Mouse (Mus musculus) hindbrain, embryonic 16.5 days (tissue): ENCODE results near the gene Fam171a1. TPM values are rescaled to one million over a fixed set of nuclear protein-coding genes. Genes with fewer than 3 reads are reported as not detected.
"Not testable (repeated sequence)": the region's sequence is repeated elsewhere in the genome, so short reads cannot be mapped to it uniquely, and the experiment has no call there.

Source experiments
- ATAC-seq: fragments of 200-750 bp; cut with Nextera tagmentation; 2 replicates; pipeline ENCODE4 v1.8.0; 2017; ENCODE audit warnings: moderate TSS enrichment, moderate library complexity
- H3K27ac ChIP-seq: fragments of 300-500 bp; sonication (generic); 2 replicates; pipeline ENCODE4 v1.5.1; 2014; ENCODE audit warnings: low read depth, mild to moderate bottlenecking, control low read depth, low read length, moderate library complexity
- H3K27me3 ChIP-seq: fragments of 300-500 bp; sonication (generic); replicated peaks from 2 replicates; pipeline ENCODE4 v1.6.1; 2014; ENCODE audit warnings: low read length; ENCODE audit not compliant: control insufficient read depth, insufficient read depth
- H3K36me3 ChIP-seq: fragments of 300-500 bp; sonication (generic); 2 replicates; pipeline ENCODE4 v1.6.1; 2014; ENCODE audit warnings: mild to moderate bottlenecking, low read length, moderate library complexity, mixed read lengths; ENCODE audit not compliant: control insufficient read depth, insufficient read depth
- H3K4me1 ChIP-seq: fragments of 300-500 bp; sonication (generic); 2 replicates; pipeline ENCODE4 v1.6.1; 2014; ENCODE audit warnings: low read depth, low read length; ENCODE audit not compliant: control insufficient read depth, insufficient read depth
- H3K4me2 ChIP-seq: fragments of 300-500 bp; sonication (generic); 2 replicates; pipeline ENCODE4 v1.6.1; 2014; ENCODE audit warnings: mild to moderate bottlenecking, low read length, control low read depth, moderate library complexity
- H3K4me3 ChIP-seq: fragments of 300-500 bp; sonication (generic); 2 replicates; pipeline ENCODE4 v1.5.1; 2014; ENCODE audit warnings: mild to moderate bottlenecking, low read length, control low read depth, moderate library complexity
- H3K9ac ChIP-seq: fragments of 300-500 bp; sonication (generic); 2 replicates; pipeline ENCODE4 v1.6.1; 2014; ENCODE audit warnings: low read depth, mild to moderate bottlenecking, control low read depth, low read length, moderate library complexity
- H3K9me3 ChIP-seq: fragments of 300-500 bp; sonication (generic); 2 replicates; pipeline ENCODE4 v1.6.1; 2014; ENCODE audit warnings: mild to moderate bottlenecking, low read length, moderate library complexity; ENCODE audit not compliant: control insufficient read depth
- WGBS: fragments of 180-500 bp; shearing (Covaris S2); extraction: QIAGEN DNeasy Blood & Tissue Kit; methylation state at CpG from one replicate; pipeline ENCODE4 v1.1.7; 2014; 5-methylcytosine and 5-hydroxymethylcytosine counted together
- polyA plus RNA-seq: library from polyadenylated mRNA; unstranded; fragments of >200 nt; fragmentation: Nextera tagmentation; extraction: Ambion mirVana; gene quantifications from 2 replicates; pipeline ENCODE4 v1.2.1, GENCODE M21; 2015

The Fam171a1 gene
- polyA plus RNA-seq, 1 experiment from 2014 or later: 37.4 TPM

DNA sequence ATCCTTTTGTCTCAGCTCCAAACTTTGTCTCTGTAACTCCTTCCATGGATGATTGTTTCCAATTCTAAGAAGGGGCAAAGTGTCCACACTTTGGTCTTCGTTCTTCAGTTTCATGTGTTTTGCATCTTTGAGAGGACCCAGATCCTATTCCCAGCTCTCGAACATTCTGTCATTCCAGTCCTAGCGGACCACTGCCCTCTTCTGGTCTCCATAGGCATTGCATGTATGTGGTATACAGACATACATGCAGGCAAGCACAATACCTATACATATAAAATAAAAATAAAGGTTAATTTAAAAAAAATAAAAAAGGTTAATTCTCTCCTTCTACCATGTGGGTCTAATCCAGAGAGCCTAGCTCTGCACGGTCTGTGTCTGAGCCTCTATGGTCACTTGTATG lies 62.0 kb downstream of the Fam171a1 start:
- H3K9ac ChIP-seq, H3K27me3 ChIP-seq, ATAC-seq, H3K27ac ChIP-seq, H3K4me2 ChIP-seq, H3K4me3 ChIP-seq, H3K36me3 ChIP-seq, H3K4me1 ChIP-seq, H3K9me3 ChIP-seq: not testable (repeated sequence)
- 91% methylated on average over 4 of the region's 4 CpGs for WGBS

DNA sequence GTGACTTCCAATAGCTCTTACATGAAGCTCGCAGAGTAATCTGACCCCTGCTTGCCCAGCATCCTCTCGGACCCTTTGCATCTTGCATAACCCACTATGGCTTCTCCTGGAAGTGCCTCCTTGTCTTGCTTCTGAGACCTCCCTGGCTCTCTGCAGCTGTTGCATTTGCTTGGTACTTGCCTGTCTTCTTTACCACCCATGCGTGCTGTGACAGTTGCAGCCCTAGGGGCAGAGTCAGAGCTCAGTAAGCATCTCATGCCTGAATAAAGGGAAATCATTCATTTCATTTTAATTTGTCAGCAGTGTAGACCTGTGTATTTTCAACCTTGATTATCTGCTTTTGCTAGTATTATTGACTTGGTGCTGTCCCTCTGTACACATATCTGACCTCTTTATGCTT lies 62.7 kb downstream of the Fam171a1 start:
- no peak overlapping the region for H3K4me2 ChIP-seq
- no peak for ATAC-seq
- 70% methylated on average over 3 of the region's 3 CpGs for WGBS
- H3K27me3 ChIP-seq: no peaks in the 10 kb centered on the region
- H3K36me3 ChIP-seq: peaks cover 2% of the 10 kb centered on the region; the same call in 1 of the 2 replicates
- H3K4me1 ChIP-seq: peaks cover 6% of the 10 kb centered on the region; the same call in 1 of the 2 replicates
- H3K9me3 ChIP-seq: no peaks in the 10 kb centered on the region
- H3K4me3 ChIP-seq: no peak overlapping the region
- H3K27ac ChIP-seq: no peak overlapping the region
- no peak overlapping the region for H3K9ac ChIP-seq

DNA sequence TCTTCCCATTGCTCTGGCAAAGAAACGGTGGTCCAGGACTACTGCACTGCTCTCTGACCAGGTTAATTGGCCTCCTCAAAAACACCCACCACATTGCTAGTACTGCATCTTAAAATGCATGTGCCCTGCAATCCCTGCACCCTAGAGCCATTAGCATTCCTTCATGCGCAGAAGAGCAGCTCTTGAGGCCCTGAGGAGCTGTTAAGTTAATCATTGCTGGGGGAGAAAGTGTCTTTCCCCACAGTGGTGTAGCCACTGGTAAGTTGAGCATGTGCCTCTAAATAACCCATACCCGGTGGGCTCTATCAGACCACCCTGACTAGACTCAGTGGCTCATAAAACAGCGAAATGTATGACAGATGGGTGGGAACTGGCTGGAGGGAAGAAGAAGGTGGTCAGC lies 66.5 kb downstream of the Fam171a1 start:
- Histone ChIP-seq H3K9ac (no peak overlapping the region), H3K4me1 (no peaks in the 10 kb centered on the region), H3K27me3 (no peaks in the 10 kb centered on the region), H3K4me2 (no peak overlapping the region), H3K27ac (no peak overlapping the region), H3K4me3 (no peak overlapping the region), H3K9me3 (no peaks in the 10 kb centered on the region), H3K36me3 (peaks cover 2% of the 10 kb centered on the region; the same call in 1 of the 2 replicates)
- WGBS: 79% methylated on average over 4 of the region's 4 CpGs
- no peak for ATAC-seq

DNA sequence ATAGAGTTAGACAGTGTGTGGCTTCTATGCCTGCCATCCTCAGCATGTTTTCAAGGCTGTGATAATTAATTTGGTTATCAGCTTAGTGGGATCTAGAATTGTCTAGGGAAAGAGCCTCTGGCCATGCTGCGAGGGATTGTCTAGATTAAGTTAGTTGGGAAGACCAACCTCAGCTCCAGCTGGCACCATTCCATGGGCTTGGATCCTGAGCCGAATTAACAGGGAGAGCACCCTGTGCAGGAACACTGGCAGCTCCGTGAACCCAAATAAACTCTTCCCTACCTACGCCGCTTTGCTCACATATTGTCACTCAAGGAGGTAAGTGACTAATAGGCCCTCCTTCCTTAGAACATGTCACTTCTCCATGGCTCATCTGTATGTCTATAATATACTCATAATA lies 69.6 kb downstream of the Fam171a1 start:
- Histone ChIP-seq H3K9ac (no peak overlapping the region), H3K27ac (no peak overlapping the region), H3K4me3 (no peak overlapping the region), H3K36me3 (peaks cover 5% of the 10 kb centered on the region), H3K27me3 (no peaks in the 10 kb centered on the region), H3K4me2 (no peak overlapping the region), H3K4me1 (no peaks in the 10 kb centered on the region), H3K9me3 (no peaks in the 10 kb centered on the region)
- no peak for ATAC-seq
- 66% methylated on average over 5 of the region's 5 CpGs for WGBS

DNA sequence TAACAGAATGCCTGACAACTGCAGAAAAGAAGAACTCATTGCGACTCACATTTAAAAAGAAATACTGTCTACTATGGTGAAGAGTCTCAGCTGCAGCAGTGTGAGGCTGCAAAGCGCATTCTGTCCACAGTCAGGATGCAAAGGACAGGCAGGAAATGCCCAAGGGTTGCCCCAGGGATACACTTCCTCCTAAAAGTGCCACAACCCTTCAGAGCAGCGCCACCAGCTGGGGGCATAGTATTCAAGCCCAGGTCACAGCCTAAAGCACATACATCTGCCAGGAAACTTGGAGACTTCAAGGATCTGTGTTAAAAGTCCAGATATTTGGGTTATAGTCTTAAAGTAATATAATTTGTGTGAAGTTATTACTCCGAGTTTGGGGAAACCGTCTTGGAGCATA lies 71.3 kb downstream of the Fam171a1 start:
- Histone ChIP-seq H3K9me3 (no peaks in the 10 kb centered on the region), H3K9ac (no peak overlapping the region), H3K4me3 (no peak overlapping the region), H3K4me1 (no peaks in the 10 kb centered on the region), H3K27me3 (no peaks in the 10 kb centered on the region), H3K4me2 (no peak overlapping the region), H3K27ac (no peak overlapping the region), H3K36me3 (peaks cover 5% of the 10 kb centered on the region)
- no peak for ATAC-seq
- 85% methylated on average over 5 of the region's 5 CpGs for WGBS

DNA sequence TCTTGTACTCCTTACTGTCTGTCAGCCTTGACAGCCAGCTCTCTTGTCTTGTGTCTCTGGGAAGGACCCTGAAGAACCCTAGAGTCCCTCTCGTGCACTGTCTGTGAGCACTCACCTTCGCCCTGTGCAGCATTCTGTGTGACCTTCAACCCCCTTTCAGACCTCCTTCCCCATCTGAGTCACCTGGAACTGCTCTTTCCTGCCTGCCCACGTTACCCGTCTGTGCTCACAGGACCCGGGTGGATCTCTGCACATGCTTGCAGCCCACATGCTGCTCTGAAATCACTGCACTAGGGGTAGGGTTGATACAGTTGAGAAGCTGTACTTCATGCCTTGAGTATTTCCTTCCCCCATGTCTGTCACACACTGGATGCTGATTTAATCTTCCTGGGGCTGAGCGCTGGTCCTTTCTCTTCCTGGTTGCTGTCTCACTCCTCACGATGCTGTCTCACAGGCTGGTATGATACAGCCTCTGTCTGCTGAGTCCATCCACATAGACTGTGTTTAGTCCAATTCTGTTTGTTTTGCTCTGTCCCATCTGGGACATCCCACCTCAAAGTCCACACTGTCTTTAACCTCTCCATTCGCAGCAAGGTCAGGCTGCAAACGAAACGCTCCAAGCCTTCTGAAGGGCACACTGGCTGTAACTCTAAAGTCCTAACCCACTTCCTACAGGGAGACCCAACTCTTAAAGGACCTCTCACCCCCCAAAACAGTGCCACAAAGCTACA lies 74.9 kb downstream of the Fam171a1 start:
- Histone ChIP-seq H3K4me3 (no peak overlapping the region), H3K9me3 (no peaks in the 10 kb centered on the region), H3K9ac (no peak overlapping the region), H3K27me3 (no peaks in the 10 kb centered on the region), H3K36me3 (peaks cover 5% of the 10 kb centered on the region), H3K4me2 (no peak overlapping the region), H3K4me1 (no peaks in the 10 kb centered on the region), H3K27ac (no peak overlapping the region)
- ATAC-seq: no peak
- WGBS: 88% methylated on average over 10 of the region's 10 CpGs

DNA sequence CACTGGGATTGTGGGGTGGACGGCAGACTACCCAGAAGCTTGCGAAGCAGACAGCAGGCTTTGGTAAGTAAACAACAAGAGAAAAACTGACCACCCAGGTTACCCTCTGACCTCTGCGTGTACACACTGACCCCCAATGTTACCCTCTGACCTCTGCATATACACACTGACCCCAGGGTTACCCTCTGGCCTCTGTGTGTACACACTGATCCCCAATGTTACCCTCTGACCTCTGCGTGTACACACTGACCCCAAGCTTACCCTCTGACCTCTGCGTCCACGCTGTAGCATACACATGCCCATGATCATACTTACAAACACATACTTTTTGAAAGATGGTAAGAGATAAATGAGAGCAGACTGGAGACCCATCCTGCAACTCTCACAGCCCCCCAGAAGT lies 77.1 kb downstream of the Fam171a1 start:
- no peaks in the 10 kb centered on the region for H3K4me1 ChIP-seq
- ATAC-seq: no peak
- H3K36me3 ChIP-seq: peaks cover 5% of the 10 kb centered on the region
- 75% methylated on average over 6 of the region's 6 CpGs for WGBS
- H3K9me3 ChIP-seq: no peaks in the 10 kb centered on the region
- H3K4me3 ChIP-seq: no peak overlapping the region
- no peak overlapping the region for H3K4me2 ChIP-seq
- no peak overlapping the region for H3K9ac ChIP-seq
- H3K27me3 ChIP-seq: no peaks in the 10 kb centered on the region
- no peak overlapping the region for H3K27ac ChIP-seq

DNA sequence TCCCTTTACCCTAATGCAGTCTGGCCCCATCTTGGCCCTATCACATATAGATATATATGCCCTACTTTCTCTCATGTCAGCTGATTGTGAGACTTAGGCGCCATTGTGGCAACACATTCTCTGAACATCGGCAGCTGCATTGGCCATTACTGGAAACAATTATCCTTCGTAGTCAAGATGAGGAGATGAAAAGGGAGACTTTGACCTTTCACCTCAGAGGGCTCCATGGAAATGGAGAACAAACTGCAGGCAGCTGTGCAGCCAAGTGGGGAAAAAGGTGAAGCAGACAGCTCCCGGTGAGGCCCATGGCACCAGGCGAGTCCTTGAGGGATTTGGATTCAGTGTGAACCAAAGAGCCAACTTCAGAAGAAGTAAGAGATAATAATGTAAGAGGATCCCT lies 81.5 kb downstream of the Fam171a1 start:
- Histone ChIP-seq H3K36me3 (peaks cover 10% of the 10 kb centered on the region), H3K4me3 (no peak overlapping the region), H3K27ac (no peak overlapping the region), H3K27me3 (no peaks in the 10 kb centered on the region), H3K4me1 (no peaks in the 10 kb centered on the region), H3K9me3 (no peaks in the 10 kb centered on the region), H3K9ac (no peak overlapping the region), H3K4me2 (no peak overlapping the region)
- no peak for ATAC-seq
- WGBS: 44% methylated on average over 5 of the region's 5 CpGs

DNA sequence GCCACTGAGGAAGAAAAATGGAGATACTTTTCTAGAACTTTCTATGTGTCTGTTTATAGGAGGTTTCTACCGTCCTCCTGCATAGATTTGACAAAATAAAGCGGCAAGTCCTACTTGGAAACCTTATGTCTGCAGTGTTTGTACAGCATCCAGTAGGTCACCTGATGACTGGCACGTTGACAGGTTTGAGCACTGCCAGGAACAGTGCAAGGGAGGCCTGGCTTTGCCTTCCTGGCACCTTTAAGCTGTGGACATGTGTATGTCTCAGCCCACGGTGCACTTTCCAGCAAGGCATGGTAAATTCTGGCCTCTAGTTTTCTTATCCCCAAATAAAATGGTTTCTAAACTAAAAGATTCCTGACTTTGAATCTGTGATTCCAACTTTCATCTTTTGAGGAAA lies 86.4 kb downstream of the Fam171a1 start:
- Histone ChIP-seq H3K27me3 (no peaks in the 10 kb centered on the region), H3K4me1 (no peaks in the 10 kb centered on the region), H3K4me3 (no peak overlapping the region), H3K9me3 (no peaks in the 10 kb centered on the region), H3K36me3 (peaks cover 12% of the 10 kb centered on the region), H3K27ac (no peak overlapping the region), H3K4me2 (no peak overlapping the region), H3K9ac (no peak overlapping the region)
- no peak for ATAC-seq
- 95% methylated on average over 4 of the region's 4 CpGs for WGBS
